Mouse (Mus musculus): ENCODE measurements around the gene Hspg2.

DNA sequence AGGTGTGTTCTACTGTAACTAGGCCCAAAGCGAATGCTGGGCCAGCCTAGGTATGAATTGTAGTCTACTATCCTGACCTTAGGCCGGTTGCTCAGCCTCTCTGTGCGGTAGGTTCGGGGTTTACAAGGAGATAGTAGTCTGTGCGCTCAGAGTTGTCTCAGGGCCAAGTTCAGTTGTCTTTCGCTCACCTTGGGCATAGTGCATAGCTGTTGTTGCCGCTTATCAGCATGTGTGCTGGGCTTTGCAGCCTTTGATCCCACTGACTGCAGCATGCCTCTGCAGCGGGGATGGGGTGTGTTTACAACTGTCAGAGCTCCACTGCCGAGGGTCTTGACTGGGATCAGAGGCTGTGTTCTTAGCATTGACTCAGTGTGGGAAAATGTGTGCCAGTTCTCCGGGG, 74.4 kb downstream of the Hspg2 start:
- TF ChIP-seq POLR2A (IDR thresholded peaks at IDR 0.05; ENCODE audit: insufficient read depth, low read depth, low read length) (no peak), EP300 (IDR thresholded peaks at IDR 0.05; ENCODE audit: insufficient read depth, low read depth, low read length) (no peak)
